Mouse (Mus musculus) lung, postnatal 0 days (tissue): Measurements from ENCODE around the gene Myrip.

ENCODE experiments used
- CTCF ChIP-seq: IDR thresholded peaks from 2 replicates; pipeline ENCODE4 v1.5.1; 2016; ENCODE audit warnings: antibody characterized with exemption, mild to moderate bottlenecking
- EP300 ChIP-seq: IDR thresholded peaks from 2 replicates; pipeline ENCODE4 v1.6.1; 2016; ENCODE audit warnings: antibody characterized with exemption, mild to moderate bottlenecking, control low read depth

DNA sequence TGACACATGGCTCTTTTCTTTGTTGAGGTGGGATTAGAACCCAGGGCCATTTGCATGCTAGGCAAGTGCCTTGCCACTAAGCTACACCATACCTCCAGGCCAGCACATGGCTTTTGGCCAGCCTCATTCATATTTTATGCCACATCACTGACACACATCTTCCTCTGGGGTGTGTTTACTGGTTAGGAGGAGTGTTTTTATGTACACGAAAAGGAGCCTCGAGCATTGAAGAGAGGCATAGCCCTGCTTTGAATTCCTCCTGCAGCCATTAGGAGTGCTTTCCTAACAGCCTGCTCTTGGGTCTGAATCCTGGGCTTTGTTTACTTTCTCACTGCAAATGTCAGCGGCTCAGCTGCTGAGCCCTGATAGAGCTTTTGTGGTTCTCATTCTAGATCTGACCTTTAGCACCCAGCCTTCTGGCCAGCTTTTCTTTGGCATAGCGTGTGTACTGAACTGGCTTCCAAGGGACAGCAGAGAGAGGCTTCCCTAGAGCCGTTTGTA, 44.4 kb downstream of the Myrip start:
- TF ChIP-seq CTCF = no peak
- no peak for TF ChIP-seq EP300
